Mouse (Mus musculus): Measurements from ENCODE around the gene Arfip1. TPM values are rescaled to one million over a fixed set of nuclear protein-coding genes. Genes with fewer than 3 reads are reported as not detected.
"Not testable (repeated sequence)": the region's sequence is repeated elsewhere in the genome, so short reads cannot be mapped to it uniquely, and the experiment has no call there.

Gene Arfip1
- polyA plus RNA-seq, 1 experiment from 2014 or later, result 60.8 TPM

DNA sequence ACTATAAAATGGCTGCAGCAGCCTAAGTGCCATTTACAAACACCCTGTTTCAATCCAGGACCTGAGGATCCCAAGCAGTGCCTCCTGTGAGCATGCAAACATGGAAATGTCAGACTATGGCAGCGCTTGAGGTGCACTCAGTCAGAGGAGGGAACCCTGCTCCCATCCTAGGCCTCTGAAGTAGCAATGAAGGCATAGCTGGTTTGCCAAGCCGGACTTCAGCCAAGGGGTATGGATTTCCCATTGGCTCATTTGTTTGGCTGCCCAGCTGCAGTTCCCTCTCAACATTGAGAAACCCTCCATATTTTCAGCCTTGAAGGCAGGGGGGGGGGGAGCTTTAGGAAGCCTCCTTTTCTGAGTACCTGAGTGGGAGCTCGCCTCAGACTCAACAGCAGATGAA lies 24.1 kb downstream of the Arfip1 start:
- Histone ChIP-seq H3K27ac (ENCODE audit: low read length) (no peak overlapping the region), H3K36me3 (ENCODE audit: insufficient read depth, low read length) (no peaks in the 10 kb centered on the region), H3K27me3 (replicated peaks; ENCODE audit: insufficient read depth, low read length) (no peaks in the 10 kb centered on the region), H3K9ac (replicated peaks; ENCODE audit: low read depth) (no peak overlapping the region), H3K4me2 (replicated peaks; ENCODE audit: low read depth, low read length) (no peak overlapping the region), H3K4me1 (ENCODE audit: insufficient read depth, low read depth, low read length) (0 out of 2 replicates have a peak, but pooled peaks cover 3% of the 10 kb centered on the region), H3K4me3 (ENCODE audit: low read depth, low read length) (no peak overlapping the region), H3K9me3 (ENCODE audit: low read length) (no peaks in the 10 kb centered on the region)
- no peak for DNase-seq (ENCODE audit: low spot score)
- TF ChIP-seq EP300 (IDR thresholded peaks at IDR 0.05), result no peak
- TF ChIP-seq CTCF (IDR thresholded peaks at IDR 0.05), result no peak
- WGBS, result 90% methylated on average over 3 of the region's 3 CpGs
- no peak for ATAC-seq

DNA sequence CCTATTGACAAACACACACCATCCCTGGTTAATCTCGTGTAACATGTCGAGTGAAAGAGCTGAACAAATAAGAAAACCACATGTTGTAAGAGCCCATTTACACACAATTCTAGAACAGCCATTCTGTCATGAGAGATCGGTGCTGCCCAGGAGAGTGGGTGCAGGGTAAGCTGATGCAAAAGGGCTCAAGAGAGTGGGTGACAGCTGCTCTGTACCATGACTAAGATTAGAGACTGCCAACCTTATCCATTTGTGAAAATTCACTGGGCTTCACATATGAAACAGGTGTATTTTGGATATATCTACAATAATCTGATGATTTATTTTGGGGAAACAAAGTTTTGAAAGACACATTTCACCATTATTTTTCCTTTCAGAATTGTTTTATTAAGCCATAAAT lies 26.6 kb downstream of the Arfip1 start:
- 57% methylated on average over 3 of the region's 3 CpGs for WGBS

DNA sequence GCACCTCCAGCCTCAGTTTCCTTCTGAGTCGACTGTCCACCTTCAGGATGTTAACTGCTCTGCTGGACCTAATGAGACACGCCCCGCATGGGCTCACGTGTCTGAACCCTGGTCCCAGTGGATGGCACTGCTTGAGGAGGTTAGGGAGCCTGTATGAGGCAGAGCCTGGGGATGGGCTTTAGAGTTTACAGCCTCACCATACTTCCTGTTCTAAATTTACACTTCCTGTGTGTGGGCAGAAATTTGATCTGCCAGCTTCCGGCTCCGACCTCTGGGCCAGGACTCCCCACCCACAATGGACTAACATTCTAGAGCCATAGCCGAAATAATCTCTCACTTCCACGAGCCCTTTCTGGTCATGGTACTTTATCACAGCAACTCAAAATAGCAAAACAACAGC lies 35.2 kb downstream of the Arfip1 start:
- WGBS, result 55% methylated on average over 8 of the region's 8 CpGs
- no peak for ATAC-seq
- TF ChIP-seq EP300 (IDR thresholded peaks at IDR 0.05) (no peak), CTCF (IDR thresholded peaks at IDR 0.05) (no peak)
- H3K4me1 ChIP-seq (ENCODE audit: insufficient read depth, low read depth, low read length), result no peaks in the 10 kb centered on the region
- H3K4me3 ChIP-seq (ENCODE audit: low read depth, low read length), result no peak overlapping the region
- no peaks in the 10 kb centered on the region for H3K27me3 ChIP-seq (replicated peaks; ENCODE audit: insufficient read depth, low read length)
- H3K4me2 ChIP-seq (replicated peaks; ENCODE audit: low read depth, low read length), result no peak overlapping the region
- H3K9ac ChIP-seq (replicated peaks; ENCODE audit: low read depth), result no peak overlapping the region
- no peak for DNase-seq (ENCODE audit: low spot score)
- no peaks in the 10 kb centered on the region for H3K36me3 ChIP-seq (ENCODE audit: insufficient read depth, low read length)
- no peaks in the 10 kb centered on the region for H3K9me3 ChIP-seq (ENCODE audit: low read length)
- H3K27ac ChIP-seq (ENCODE audit: low read length), result no peak overlapping the region

More for the DNA sequence above, 26.6 kb downstream of the Arfip1 start:
- no peaks in the 10 kb centered on the region for H3K9me3 ChIP-seq (ENCODE audit: low read length)
- H3K4me1 ChIP-seq (ENCODE audit: insufficient read depth, low read depth, low read length), result 0 out of 2 replicates have a peak, but pooled peaks cover 3% of the 10 kb centered on the region
- DNase-seq (ENCODE audit: low spot score), result no peak
- no peak overlapping the region for H3K4me2 ChIP-seq (replicated peaks; ENCODE audit: low read depth, low read length)
- no peaks in the 10 kb centered on the region for H3K36me3 ChIP-seq (ENCODE audit: insufficient read depth, low read length)
- no peak overlapping the region for H3K4me3 ChIP-seq (ENCODE audit: low read depth, low read length)
- H3K27me3 ChIP-seq (replicated peaks; ENCODE audit: insufficient read depth, low read length), result no peaks in the 10 kb centered on the region
- ATAC-seq, result no peak
- no peak for TF ChIP-seq EP300 (IDR thresholded peaks at IDR 0.05)
- no peak for TF ChIP-seq CTCF (IDR thresholded peaks at IDR 0.05)
- H3K27ac ChIP-seq (ENCODE audit: low read length), result no peak overlapping the region
- H3K9ac ChIP-seq (replicated peaks; ENCODE audit: low read depth), result no peak overlapping the region

DNA sequence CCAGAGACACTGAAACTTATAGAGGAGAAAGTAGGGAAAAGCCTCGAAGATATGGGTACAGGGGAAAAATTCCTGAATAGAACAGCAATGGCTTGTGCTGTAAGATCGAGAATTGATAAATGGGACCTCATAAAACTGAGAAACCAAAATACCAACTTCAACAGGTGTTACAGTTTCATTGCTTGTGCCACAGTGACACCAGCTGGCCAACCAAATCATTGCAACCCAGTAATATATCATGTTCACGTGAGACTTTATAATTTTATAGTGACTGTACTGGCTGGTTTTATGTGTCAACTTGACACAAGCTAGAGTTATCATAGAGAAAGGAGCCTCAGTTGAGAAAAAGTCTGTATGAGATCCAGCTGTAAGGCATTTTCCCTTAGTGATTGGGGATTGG lies 40.0 kb downstream of the Arfip1 start:
- not testable (repeated sequence) for H3K9ac ChIP-seq (replicated peaks; ENCODE audit: low read depth); H3K36me3 ChIP-seq (ENCODE audit: insufficient read depth, low read length); H3K4me3 ChIP-seq (ENCODE audit: low read depth, low read length); H3K27me3 ChIP-seq (replicated peaks; ENCODE audit: insufficient read depth, low read length); ATAC-seq; H3K27ac ChIP-seq (ENCODE audit: low read length); H3K9me3 ChIP-seq (ENCODE audit: low read length); H3K4me1 ChIP-seq (ENCODE audit: insufficient read depth, low read depth, low read length); H3K4me2 ChIP-seq (replicated peaks; ENCODE audit: low read depth, low read length)
- peak; percentile 82 for TF ChIP-seq CTCF (IDR thresholded peaks at IDR 0.05)
- 11% methylated on average over 3 of the region's 3 CpGs for WGBS
- peak; percentile 48 for DNase-seq (ENCODE audit: low spot score)

- no peak for ATAC-seq
- Histone ChIP-seq H3K4me2 (replicated peaks; ENCODE audit: low read depth, low read length) (no peak overlapping the region), H3K9me3 (ENCODE audit: low read length) (no peaks in the 10 kb centered on the region), H3K27me3 (replicated peaks; ENCODE audit: insufficient read depth, low read length) (no peaks in the 10 kb centered on the region), H3K27ac (ENCODE audit: low read length) (no peak overlapping the region), H3K4me3 (ENCODE audit: low read depth, low read length) (no peak overlapping the region), H3K9ac (replicated peaks; ENCODE audit: low read depth) (no peak overlapping the region), H3K4me1 (ENCODE audit: insufficient read depth, low read depth, low read length) (no peaks in the 10 kb centered on the region), H3K36me3 (ENCODE audit: insufficient read depth, low read length) (no peaks in the 10 kb centered on the region)
- 93% methylated on average over 1 of the region's 1 CpGs for WGBS
- DNase-seq (ENCODE audit: low spot score), result no peak
- TF ChIP-seq CTCF (IDR thresholded peaks at IDR 0.05) (no peak), EP300 (IDR thresholded peaks at IDR 0.05) (no peak)
Observed at GRCm38 (mm10) chr3:84541881-84542280, 40.5 kb downstream of the Arfip1 start.

DNA sequence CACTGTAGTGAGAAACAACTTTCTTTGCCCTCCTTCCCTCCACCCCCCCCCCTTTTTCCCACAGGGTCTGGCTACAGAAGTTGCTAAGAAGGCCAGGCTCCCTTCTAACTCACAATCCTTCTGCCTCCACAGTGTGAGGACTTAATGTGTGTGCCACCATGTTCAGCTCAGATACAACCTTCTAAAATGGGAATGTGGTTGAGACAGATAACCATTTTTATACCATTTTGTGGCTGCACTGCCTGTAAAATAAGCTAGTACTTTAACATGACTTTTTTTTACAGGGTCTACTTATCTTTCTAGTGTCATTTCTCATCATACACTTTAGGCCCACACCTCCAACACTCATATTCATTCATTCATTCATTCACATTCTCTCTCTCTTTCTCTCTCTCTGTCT lies 41.8 kb downstream of the Arfip1 start:
- H3K4me2 ChIP-seq (replicated peaks; ENCODE audit: low read depth, low read length), result no peak overlapping the region
- no peak for TF ChIP-seq CTCF (IDR thresholded peaks at IDR 0.05)
- no peak for TF ChIP-seq EP300 (IDR thresholded peaks at IDR 0.05)

GRCm38 (mm10) chr3:84536987-84537386 lies 45.4 kb downstream of the Arfip1 start:
- ATAC-seq, result no peak
- TF ChIP-seq EP300 (IDR thresholded peaks at IDR 0.05), result no peak
- no peak for TF ChIP-seq CTCF (IDR thresholded peaks at IDR 0.05)
- no peaks in the 10 kb centered on the region for H3K27me3 ChIP-seq (replicated peaks; ENCODE audit: insufficient read depth, low read length)
- 67% methylated on average over 6 of the region's 6 CpGs for WGBS
- no peak overlapping the region for H3K4me2 ChIP-seq (replicated peaks; ENCODE audit: low read depth, low read length)
- no peaks in the 10 kb centered on the region for H3K9me3 ChIP-seq (ENCODE audit: low read length)
- no peak overlapping the region for H3K4me3 ChIP-seq (ENCODE audit: low read depth, low read length)
- H3K36me3 ChIP-seq (ENCODE audit: insufficient read depth, low read length), result peaks cover 4% of the 10 kb centered on the region; the same call in 1 of the 2 replicates
- no peak overlapping the region for H3K27ac ChIP-seq (ENCODE audit: low read length)
- no peak for DNase-seq (ENCODE audit: low spot score)
- H3K9ac ChIP-seq (replicated peaks; ENCODE audit: low read depth), result no peak overlapping the region
- no peaks in the 10 kb centered on the region for H3K4me1 ChIP-seq (ENCODE audit: insufficient read depth, low read depth, low read length)

More for the DNA sequence above, 41.8 kb downstream of the Arfip1 start:
- Histone ChIP-seq H3K4me3 (ENCODE audit: low read depth, low read length) (no peak overlapping the region), H3K4me1 (ENCODE audit: insufficient read depth, low read depth, low read length) (no peaks in the 10 kb centered on the region), H3K9me3 (ENCODE audit: low read length) (no peaks in the 10 kb centered on the region), H3K36me3 (ENCODE audit: insufficient read depth, low read length) (no peaks in the 10 kb centered on the region), H3K27ac (ENCODE audit: low read length) (no peak overlapping the region), H3K9ac (replicated peaks; ENCODE audit: low read depth) (no peak overlapping the region), H3K27me3 (replicated peaks; ENCODE audit: insufficient read depth, low read length) (no peaks in the 10 kb centered on the region)
- ATAC-seq, result no peak
- no peak for DNase-seq (ENCODE audit: low spot score)
